Mouse (Mus musculus) bone marrow, adult 2 months (tissue): ENCODE results near the gene Gm28305. TPM values are rescaled to one million over a fixed set of nuclear protein-coding genes. Genes with fewer than 3 reads are reported as not detected.

Source experiments
- H3K27ac ChIP-seq: fragments of 200-500 bp; 2 replicates; pipeline ENCODE4 v1.5.1; 2012; ENCODE audit warnings: low read depth, mild to moderate bottlenecking, control low read depth, inconsistent platforms, low read length; ENCODE audit not compliant: control insufficient read depth, poor library complexity, insufficient read depth
- H3K4me1 ChIP-seq: fragments of 200-500 bp; 2 replicates; pipeline ENCODE4 v1.6.1; 2011; ENCODE audit warnings: low read length; ENCODE audit not compliant: control insufficient read depth, insufficient read depth
- H3K4me3 ChIP-seq: fragments of 200-500 bp; replicated peaks from 2 replicates; pipeline ENCODE3; 2011; ENCODE audit warnings: mild to moderate bottlenecking, low read depth, low read length, control low read depth; ENCODE audit not compliant: control insufficient read depth
- CTCF ChIP-seq: fragments of 200-500 bp; IDR thresholded peaks from 2 replicates; pipeline ENCODE4 v1.5.1; 2011; ENCODE audit warnings: low read length, control low read depth; ENCODE audit not compliant: control insufficient read depth, insufficient read depth
- POLR2A ChIP-seq: fragments of 200-500 bp; IDR thresholded peaks from 2 replicates; pipeline ENCODE4 v1.6.1; 2011; ENCODE audit warnings: low read depth, mild to moderate bottlenecking, control low read depth, low read length, borderline replicate concordance; ENCODE audit not compliant: control insufficient read depth
- WGBS: fragments of 180-500 bp; shearing (Covaris S2); methylation state at CpG from one replicate; pipeline ENCODE4 v1.1.7; 2018; 5-methylcytosine and 5-hydroxymethylcytosine counted together
- polyA plus RNA-seq: library from polyadenylated mRNA; stranded (reverse); fragments of >200 nt; gene quantifications from 2 replicates; pipeline ENCODE4 v1.2.4, GENCODE M21; 2011; ENCODE audit warnings: low replicate concordance; ENCODE audit not compliant: missing spikeins, insufficient read depth, insufficient read length

Gene Gm28305
- polyA plus RNA-seq, 1 experiment, result not detected

- peaks cover 2% of the 10 kb centered on the region for H3K4me1 ChIP-seq
- WGBS, result 86% methylated on average over 11 of the region's 11 CpGs
- no peak overlapping the region for H3K4me3 ChIP-seq
- TF ChIP-seq POLR2A (no peak), CTCF (no peak)
- H3K27ac ChIP-seq, result no peak overlapping the region
Measured at GRCm38 (mm10) chr9:104029861-104030260, 10.6 kb upstream of the Gm28305 start.

GRCm38 (mm10) chr9:104034231-104034630, 6.2 kb upstream of the Gm28305 start:
- WGBS, result 84% methylated on average over 8 of the region's 8 CpGs
- Histone ChIP-seq H3K4me3 (no peak overlapping the region), H3K27ac (no peak overlapping the region), H3K4me1 (peaks cover 2% of the 10 kb centered on the region)
- TF ChIP-seq CTCF (no peak), POLR2A (no peak)

GRCm38 (mm10) chr9:104034718-104035117, 5.7 kb upstream of the Gm28305 start:
- no peak for TF ChIP-seq POLR2A
- no peak for TF ChIP-seq CTCF
- 78% methylated on average over 6 of the region's 6 CpGs for WGBS
- Histone ChIP-seq H3K4me1 (peaks cover 2% of the 10 kb centered on the region), H3K4me3 (no peak overlapping the region), H3K27ac (no peak overlapping the region)

GRCm38 (mm10) chr9:104035261-104036015, 5.0 kb upstream of the Gm28305 start:
- Histone ChIP-seq H3K27ac (no peak overlapping the region), H3K4me1 (peaks cover 2% of the 10 kb centered on the region), H3K4me3 (no peak overlapping the region)
- WGBS, result 54% methylated on average over 24 of the region's 24 CpGs
- TF ChIP-seq POLR2A, result no peak
- peak; percentile 84 for TF ChIP-seq CTCF

- no peak for TF ChIP-seq CTCF
- TF ChIP-seq POLR2A, result no peak
- H3K4me3 ChIP-seq, result no peak overlapping the region
- H3K4me1 ChIP-seq, result no peaks in the 10 kb centered on the region; the same call in none of the 2 replicates
- H3K27ac ChIP-seq, result no peak overlapping the region
- WGBS, result 89% methylated on average over 13 of the region's 13 CpGs
Measured at GRCm38 (mm10) chr9:104038266-104038665, 2.2 kb upstream of the Gm28305 start.

GRCm38 (mm10) chr9:104039031-104039695, 1.3 kb upstream of the Gm28305 start:
- no peak for TF ChIP-seq CTCF
- no peak for TF ChIP-seq POLR2A
- Histone ChIP-seq H3K27ac (no peak overlapping the region), H3K4me3 (no peak overlapping the region), H3K4me1 (no peaks in the 10 kb centered on the region; the same call in none of the 2 replicates)
- 72% methylated on average over 21 of the region's 21 CpGs for WGBS

GRCm38 (mm10) chr9:104039742-104040141, 720 bp upstream of the Gm28305 start:
- WGBS, result 10% methylated on average over 4 of the region's 4 CpGs
- H3K4me3 ChIP-seq, result no peak overlapping the region
- TF ChIP-seq POLR2A, result no peak
- no peak for TF ChIP-seq CTCF

GRCm38 (mm10) chr9:104043676-104044075, 3.2 kb downstream of the Gm28305 start:
- H3K4me1 ChIP-seq, result no peaks in the 10 kb centered on the region; the same call in none of the 2 replicates
- WGBS, result 85% methylated on average over 4 of the region's 4 CpGs
- TF ChIP-seq POLR2A (no peak), CTCF (no peak)
- no peak overlapping the region for H3K27ac ChIP-seq
- no peak overlapping the region for H3K4me3 ChIP-seq

More at GRCm38 (mm10) chr9:104039742-104040141, 720 bp upstream of the Gm28305 start:
- H3K4me1 ChIP-seq, result no peaks in the 10 kb centered on the region; the same call in none of the 2 replicates
- H3K27ac ChIP-seq, result no peak overlapping the region
